Mouse (Mus musculus): ENCODE measurements around the gene Pgp. TPM values are rescaled to one million over a fixed set of nuclear protein-coding genes. Genes with fewer than 3 reads are reported as not detected.
"Not testable (repeated sequence)": the region's sequence is repeated elsewhere in the genome, so short reads cannot be mapped to it uniquely, and the experiment has no call there.

Gene Pgp
- 73.1 and 81.0 TPM in 2 replicates for polyA plus RNA-seq (2014; fragmentation: Nextera tagmentation; extraction: Ambion mirVana)

- DNase-seq (ENCODE audit: low spot score) (peak; percentile 98), ATAC-seq (replicated peaks; ENCODE audit: low FRiP score, low TSS enrichment, low read depth) (peak; percentile 96)
- Histone ChIP-seq H3K9ac (ENCODE audit: low read length) (peak within 1 kb of the TSS; percentile 85), H3K4me2 (ENCODE audit: low read length) (peak within 1 kb of the TSS; percentile 97), H3K4me3 (ENCODE audit: low read depth, low read length) (peak within 1 kb of the TSS; percentile 91), H3K9me3 (ENCODE audit: control insufficient read depth, low read length) (no peaks in the 10 kb centered on the region), H3K36me3 (ENCODE audit: control insufficient read depth, insufficient read depth, low read length) (peaks cover 19% of the 10 kb centered on the region), H3K27me3 (replicated peaks; ENCODE audit: control insufficient read depth, insufficient read depth, low read length) (no peaks in the 10 kb centered on the region), H3K4me1 (replicated peaks; ENCODE audit: control insufficient read depth, insufficient read depth, low read length) (peaks cover 22% of the 10 kb centered on the region), H3K27ac (ENCODE audit: low read depth) (peak within 1 kb of the TSS; percentile 71)
- WGBS = under 1% methylated on average over 72 of the region's 75 CpGs
Measured at GRCm38 (mm10) chr17:24469910-24470602, at the start of gene Pgp, which contains the start of gene E4f1. TSS of gene Pgp (plus strand) at chr17:24470392. TSS of gene E4f1 (minus strand) at chr17:24470313.

DNA sequence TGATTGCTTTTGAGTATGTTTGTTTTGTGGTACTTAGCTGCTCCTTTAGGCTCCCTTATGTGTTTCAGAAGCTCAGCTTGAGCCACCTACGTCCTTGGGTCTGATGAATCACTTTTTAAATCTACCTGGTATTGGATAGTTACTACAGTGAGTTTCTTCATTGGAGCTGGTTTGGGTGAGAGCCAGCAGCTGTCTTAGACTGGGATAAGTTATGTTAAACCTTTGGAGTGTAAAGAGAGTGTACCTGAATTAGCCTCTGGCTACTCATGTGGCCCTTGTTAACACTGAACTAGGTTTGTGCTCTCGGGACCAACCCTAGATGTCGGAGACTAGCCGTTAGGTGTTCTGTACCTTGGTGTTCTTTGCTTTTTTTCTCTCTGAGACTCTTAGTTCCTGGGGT, 47.1 kb upstream of the Pgp start:
- Histone ChIP-seq H3K27ac (ENCODE audit: low read depth) (no peak overlapping the region), H3K27me3 (replicated peaks; ENCODE audit: control insufficient read depth, insufficient read depth, low read length) (no peaks in the 10 kb centered on the region), H3K4me1 (replicated peaks; ENCODE audit: control insufficient read depth, insufficient read depth, low read length) (peaks cover 5% of the 10 kb centered on the region), H3K4me2 (ENCODE audit: low read length) (no peak overlapping the region), H3K9me3 (ENCODE audit: control insufficient read depth, low read length) (no peaks in the 10 kb centered on the region), H3K4me3 (ENCODE audit: low read depth, low read length) (no peak overlapping the region), H3K36me3 (ENCODE audit: control insufficient read depth, insufficient read depth, low read length) (peaks cover 74% of the 10 kb centered on the region), H3K9ac (ENCODE audit: low read length) (no peak overlapping the region)
- ATAC-seq (replicated peaks; ENCODE audit: low FRiP score, low TSS enrichment, low read depth) = no peak
- DNase-seq (ENCODE audit: low spot score) = no peak
- 95% methylated on average over 4 of the region's 4 CpGs for WGBS

GRCm38 (mm10) chr17:24424489-24424888, 45.7 kb upstream of the Pgp start:
- no peaks in the 10 kb centered on the region for H3K27me3 ChIP-seq (replicated peaks; ENCODE audit: control insufficient read depth, insufficient read depth, low read length)
- peaks cover 60% of the 10 kb centered on the region for H3K36me3 ChIP-seq (ENCODE audit: control insufficient read depth, insufficient read depth, low read length)
- no peak for DNase-seq (ENCODE audit: low spot score)
- no peak overlapping the region for H3K4me2 ChIP-seq (ENCODE audit: low read length)
- no peaks in the 10 kb centered on the region for H3K9me3 ChIP-seq (ENCODE audit: control insufficient read depth, low read length)
- no peak overlapping the region for H3K27ac ChIP-seq (ENCODE audit: low read depth)
- H3K4me3 ChIP-seq (ENCODE audit: low read depth, low read length) = no peak overlapping the region
- peaks cover 5% of the 10 kb centered on the region for H3K4me1 ChIP-seq (replicated peaks; ENCODE audit: control insufficient read depth, insufficient read depth, low read length)
- H3K9ac ChIP-seq (ENCODE audit: low read length) = no peak overlapping the region
- no peak for ATAC-seq (replicated peaks; ENCODE audit: low FRiP score, low TSS enrichment, low read depth)
- WGBS = 94% methylated on average over 5 of the region's 5 CpGs

- H3K27ac ChIP-seq (ENCODE audit: low read depth); DNase-seq (ENCODE audit: low spot score); H3K4me2 ChIP-seq (ENCODE audit: low read length); H3K9me3 ChIP-seq (ENCODE audit: control insufficient read depth, low read length); H3K9ac ChIP-seq (ENCODE audit: low read length); H3K4me3 ChIP-seq (ENCODE audit: low read depth, low read length); H3K4me1 ChIP-seq (replicated peaks; ENCODE audit: control insufficient read depth, insufficient read depth, low read length); H3K27me3 ChIP-seq (replicated peaks; ENCODE audit: control insufficient read depth, insufficient read depth, low read length); ATAC-seq (replicated peaks; ENCODE audit: low FRiP score, low TSS enrichment, low read depth): not testable (repeated sequence)
- peaks cover 51% of the 10 kb centered on the region for H3K36me3 ChIP-seq (ENCODE audit: control insufficient read depth, insufficient read depth, low read length)
- 83% methylated on average over 5 of the region's 8 CpGs for WGBS
Measured at GRCm38 (mm10) chr17:24425326-24425725, 44.9 kb upstream of the Pgp start.

- DNase-seq (ENCODE audit: low spot score) (no peak), ATAC-seq (replicated peaks; ENCODE audit: low FRiP score, low TSS enrichment, low read depth) (0 out of 2 replicates have a peak, but pooled peaks have one; percentile 0)
- peak overlapping the region; percentile 93; the same call in 1 of the 2 replicates for H3K27ac ChIP-seq (ENCODE audit: low read depth)
- no peak overlapping the region for H3K9ac ChIP-seq (ENCODE audit: low read length)
- H3K27me3 ChIP-seq (replicated peaks; ENCODE audit: control insufficient read depth, insufficient read depth, low read length) = no peaks in the 10 kb centered on the region
- H3K4me3 ChIP-seq (ENCODE audit: low read depth, low read length) = no peak overlapping the region
- no peak overlapping the region; the same call in 1 of the 2 replicates for H3K4me2 ChIP-seq (ENCODE audit: low read length)
- 86% methylated on average over 7 of the region's 7 CpGs for WGBS
- peaks cover 46% of the 10 kb centered on the region for H3K36me3 ChIP-seq (ENCODE audit: control insufficient read depth, insufficient read depth, low read length)
- H3K9me3 ChIP-seq (ENCODE audit: control insufficient read depth, low read length) = no peaks in the 10 kb centered on the region
- H3K4me1 ChIP-seq (replicated peaks; ENCODE audit: control insufficient read depth, insufficient read depth, low read length) = peaks cover 5% of the 10 kb centered on the region
Measured at GRCm38 (mm10) chr17:24425905-24426304, 44.3 kb upstream of the Pgp start.

GRCm38 (mm10) chr17:24426471-24427169, 43.6 kb upstream of the Pgp start, which contains the start of gene Eci1:
TSS of gene Eci1 (plus strand) at chr17:24426641.
- peaks cover 5% of the 10 kb centered on the region for H3K4me1 ChIP-seq (replicated peaks; ENCODE audit: control insufficient read depth, insufficient read depth, low read length)
- peak within 1 kb of the TSS; percentile 83 for H3K4me3 ChIP-seq (ENCODE audit: low read depth, low read length)
- DNase-seq (ENCODE audit: low spot score) (peak; percentile 91), ATAC-seq (replicated peaks; ENCODE audit: low FRiP score, low TSS enrichment, low read depth) (peak; percentile 98)
- H3K9me3 ChIP-seq (ENCODE audit: control insufficient read depth, low read length) = no peaks in the 10 kb centered on the region
- WGBS = under 1% methylated on average over 48 of the region's 48 CpGs
- peak within 1 kb of the TSS; percentile 93 for H3K27ac ChIP-seq (ENCODE audit: low read depth)
- H3K36me3 ChIP-seq (ENCODE audit: control insufficient read depth, insufficient read depth, low read length) = peaks cover 38% of the 10 kb centered on the region
- no peaks in the 10 kb centered on the region for H3K27me3 ChIP-seq (replicated peaks; ENCODE audit: control insufficient read depth, insufficient read depth, low read length)
- H3K9ac ChIP-seq (ENCODE audit: low read length) = peak within 1 kb of the TSS; percentile 86
- H3K4me2 ChIP-seq (ENCODE audit: low read length) = peak within 1 kb of the TSS; percentile 74

- Histone ChIP-seq H3K36me3 (ENCODE audit: control insufficient read depth, insufficient read depth, low read length) (peaks cover 33% of the 10 kb centered on the region), H3K27ac (ENCODE audit: low read depth) (peak overlapping the region; percentile 93), H3K4me1 (replicated peaks; ENCODE audit: control insufficient read depth, insufficient read depth, low read length) (peaks cover 5% of the 10 kb centered on the region), H3K27me3 (replicated peaks; ENCODE audit: control insufficient read depth, insufficient read depth, low read length) (no peaks in the 10 kb centered on the region), H3K9ac (ENCODE audit: low read length) (peak overlapping the region; percentile 86), H3K4me3 (ENCODE audit: low read depth, low read length) (peak overlapping the region; percentile 83), H3K9me3 (ENCODE audit: control insufficient read depth, low read length) (no peaks in the 10 kb centered on the region), H3K4me2 (ENCODE audit: low read length) (peak overlapping the region; percentile 74)
- no peak; the same call in 1 of the 2 replicates for ATAC-seq (replicated peaks; ENCODE audit: low FRiP score, low TSS enrichment, low read depth)
- WGBS = 5% methylated on average over 8 of the region's 8 CpGs
- peak; percentile 56 for DNase-seq (ENCODE audit: low spot score)
Measured at GRCm38 (mm10) chr17:24427170-24427557, 43.0 kb upstream of the Pgp start.

- Histone ChIP-seq H3K27me3 (replicated peaks; ENCODE audit: control insufficient read depth, insufficient read depth, low read length) (no peaks in the 10 kb centered on the region), H3K4me1 (replicated peaks; ENCODE audit: control insufficient read depth, insufficient read depth, low read length) (peaks cover 5% of the 10 kb centered on the region), H3K4me2 (ENCODE audit: low read length) (no peak overlapping the region), H3K36me3 (ENCODE audit: control insufficient read depth, insufficient read depth, low read length) (peaks cover 17% of the 10 kb centered on the region), H3K27ac (ENCODE audit: low read depth) (no peak overlapping the region), H3K4me3 (ENCODE audit: low read depth, low read length) (no peak overlapping the region), H3K9ac (ENCODE audit: low read length) (no peak overlapping the region), H3K9me3 (ENCODE audit: control insufficient read depth, low read length) (no peaks in the 10 kb centered on the region)
- no peak for DNase-seq (ENCODE audit: low spot score)
- ATAC-seq (replicated peaks; ENCODE audit: low FRiP score, low TSS enrichment, low read depth) = no peak
- 83% methylated on average over 14 of the region's 14 CpGs for WGBS
Measured at GRCm38 (mm10) chr17:24429201-24429983, 40.8 kb upstream of the Pgp start.

Measured in intestine, embryonic 14.5 days (tissue).